Mouse (Mus musculus) ES-Bruce4 (cell line): ENCODE measurements around the gene Peak1.

Experiments
- CTCF ChIP-seq: IDR thresholded peaks from one replicate; pipeline ENCODE4 v1.8.1; 2011; ENCODE audit warnings: low read depth, low read length
- EP300 ChIP-seq: IDR thresholded peaks from 2 replicates; pipeline ENCODE4 v1.6.1; 2011; ENCODE audit warnings: low read depth, low read length; ENCODE audit not compliant: insufficient read depth
- POLR2A ChIP-seq: IDR thresholded peaks from one replicate; pipeline ENCODE4 v1.8.1; 2011; ENCODE audit warnings: low read length; ENCODE audit not compliant: insufficient read depth

DNA sequence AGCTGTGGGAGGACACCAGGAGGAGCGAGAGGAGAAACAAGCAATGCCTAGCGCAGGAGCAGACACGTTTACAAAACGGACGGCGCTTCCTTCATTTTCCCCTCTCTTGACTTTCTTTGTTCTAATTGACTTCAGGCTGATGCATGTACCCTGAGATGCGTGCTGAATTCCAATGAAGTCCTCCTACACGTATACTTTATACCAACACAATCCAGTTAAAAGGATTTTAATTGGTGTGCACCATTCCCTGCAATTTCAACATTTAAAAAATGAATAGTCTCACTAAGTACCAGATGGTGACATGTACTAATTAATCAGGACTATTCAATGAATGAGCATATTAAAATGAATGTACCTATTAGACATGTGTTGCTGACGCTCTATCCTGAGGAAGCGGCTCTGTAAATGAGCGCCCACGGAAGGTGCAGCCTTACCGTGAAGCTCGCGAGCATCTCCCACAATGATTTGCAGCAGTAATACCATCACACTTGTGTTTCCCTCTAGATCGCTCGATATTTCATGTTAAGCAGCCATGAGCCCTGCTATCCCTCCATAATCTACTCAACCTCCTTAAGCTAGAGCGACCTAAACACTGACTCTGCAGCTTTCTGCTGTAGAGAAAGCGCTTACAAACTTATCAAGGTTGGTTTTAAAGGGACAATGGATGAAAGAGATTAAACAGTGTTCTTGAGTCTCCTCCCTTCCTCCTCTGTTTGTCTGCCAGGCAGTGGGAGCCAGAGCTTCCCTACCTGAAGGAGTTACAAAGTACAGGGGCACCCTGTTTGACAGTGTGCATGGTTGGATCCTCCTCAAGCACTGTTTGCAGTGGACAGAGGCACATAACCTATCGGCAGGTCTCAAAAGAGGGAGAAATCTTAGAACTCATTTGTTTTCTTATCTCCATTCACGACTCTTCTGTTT, 146.3 kb downstream of the Peak1 start:
- TF ChIP-seq POLR2A (no peak), CTCF (no peak), EP300 (no peak)
